Mouse (Mus musculus) midbrain, postnatal 0 days (tissue): ENCODE data around the gene Rab36. TPM values are rescaled to one million over a fixed set of nuclear protein-coding genes. Genes with fewer than 3 reads are reported as not detected.

Source experiments
- ATAC-seq: fragments of 200-750 bp; cut with Nextera tagmentation; 2 replicates; pipeline ENCODE4 v1.8.0; 2017; ENCODE audit warnings: moderate number of reproducible peaks, mild to moderate bottlenecking, moderate TSS enrichment, moderate library complexity; ENCODE audit not compliant: low FRiP score
- DNase-seq: peaks from one replicate; pipeline ENCODE4 v3.0.0-alpha.2; 2015; ENCODE audit warnings: low spot score
- H3K27ac ChIP-seq: fragments of 300-500 bp; sonication (generic); 2 replicates; pipeline ENCODE4 v1.5.1; 2014; ENCODE audit warnings: low read depth, mild to moderate bottlenecking, low read length, mixed read lengths
- H3K27me3 ChIP-seq: fragments of 300-500 bp; sonication (generic); 2 replicates; pipeline ENCODE4 v1.6.1; 2014; ENCODE audit warnings: low read length, control low read depth, mixed read lengths; ENCODE audit not compliant: insufficient read depth
- H3K36me3 ChIP-seq: fragments of 300-500 bp; sonication (generic); 2 replicates; pipeline ENCODE4 v1.6.1; 2014; ENCODE audit warnings: low read length, control low read depth, mixed read lengths; ENCODE audit not compliant: insufficient read depth
- H3K4me1 ChIP-seq: fragments of 300-500 bp; sonication (generic); 2 replicates; pipeline ENCODE4 v1.6.1; 2014; ENCODE audit warnings: mild to moderate bottlenecking, control low read depth, antibody characterized with exemption, low read length, mixed read lengths; ENCODE audit not compliant: insufficient read depth
- H3K4me2 ChIP-seq: fragments of 300-500 bp; sonication (generic); 2 replicates; pipeline ENCODE4 v1.6.1; 2014; ENCODE audit warnings: low read depth, mild to moderate bottlenecking, low read length, mixed read lengths; ENCODE audit not compliant: poor library complexity, severe bottlenecking
- H3K4me3 ChIP-seq: fragments of 300-500 bp; sonication (generic); 2 replicates; pipeline ENCODE4 v1.5.1; 2014; ENCODE audit warnings: low read depth, mild to moderate bottlenecking, low read length, moderate library complexity
- H3K9ac ChIP-seq: fragments of 300-500 bp; sonication (generic); replicated peaks from 2 replicates; pipeline ENCODE4 v1.6.1; 2014; ENCODE audit warnings: mild to moderate bottlenecking, low read length, moderate library complexity, mixed read lengths; ENCODE audit not compliant: poor library complexity, severe bottlenecking
- H3K9me3 ChIP-seq: fragments of 300-500 bp; sonication (generic); 2 replicates; pipeline ENCODE4 v1.6.1; 2016; ENCODE audit warnings: low read length, control low read depth
- CTCF ChIP-seq: IDR thresholded peaks from 2 replicates; pipeline ENCODE4 v1.5.1; 2016; ENCODE audit warnings: antibody characterized with exemption, mild to moderate bottlenecking
- WGBS: fragments of 180-500 bp; shearing (Covaris S2); extraction: QIAGEN DNeasy Blood & Tissue Kit; methylation state at CpG from one replicate; pipeline ENCODE4 v1.1.7; 2014; 5-methylcytosine and 5-hydroxymethylcytosine counted together
- polyA plus RNA-seq: library from polyadenylated mRNA; unstranded; fragments of >200 nt; fragmentation: Nextera tagmentation; extraction: Ambion mirVana; gene quantifications from 2 replicates; pipeline ENCODE4 v1.2.1, GENCODE M21; 2015
- total RNA-seq: library from RNA; depleted of rRNA; stranded (reverse); fragments of >200 nt; gene quantifications from 2 replicates; pipeline ENCODE4 v1.2.3, GENCODE M21; 2014

The Rab36 gene
- total and polyA plus RNA-seq, 2 experiments from 2014 or later: 15.5 to 30.9 TPM

DNA sequence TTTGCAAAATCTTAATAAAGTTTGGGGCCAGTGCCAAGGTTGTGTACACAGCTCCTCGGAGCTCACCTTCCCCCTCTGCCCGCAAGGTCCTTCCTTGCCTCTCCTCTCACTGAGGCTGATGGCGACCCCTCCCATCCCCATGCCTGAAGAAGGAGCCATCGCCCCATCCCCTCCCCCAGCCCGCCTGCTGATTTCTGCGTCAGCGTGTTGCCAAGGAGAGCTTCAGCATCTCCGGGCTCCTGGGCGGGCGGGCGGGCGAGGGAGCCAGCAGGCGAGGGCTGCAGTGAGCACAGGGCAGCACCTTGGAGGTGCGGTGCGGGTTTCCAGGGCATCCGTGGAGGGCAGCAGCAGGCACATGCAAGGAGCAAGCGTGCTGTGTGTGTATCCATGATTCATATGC is 41.5 kb upstream of the Rab36 start:
- TF ChIP-seq CTCF: no peak
- no peaks in the 10 kb centered on the region for H3K27me3 ChIP-seq
- H3K36me3 ChIP-seq: peaks cover 30% of the 10 kb centered on the region
- no peaks in the 10 kb centered on the region for H3K9me3 ChIP-seq
- H3K27ac ChIP-seq: no peak overlapping the region
- DNase-seq: peak; percentile 53
- peak; percentile 25; the same call in 1 of the 2 replicates for ATAC-seq
- peak overlapping the region; percentile 33 for H3K4me2 ChIP-seq
- WGBS: 2% methylated on average over 15 of the region's 17 CpGs
- no peak overlapping the region for H3K9ac ChIP-seq
- H3K4me1 ChIP-seq: peaks cover 9% of the 10 kb centered on the region; the same call in 1 of the 2 replicates
- H3K4me3 ChIP-seq: no peak overlapping the region

DNA sequence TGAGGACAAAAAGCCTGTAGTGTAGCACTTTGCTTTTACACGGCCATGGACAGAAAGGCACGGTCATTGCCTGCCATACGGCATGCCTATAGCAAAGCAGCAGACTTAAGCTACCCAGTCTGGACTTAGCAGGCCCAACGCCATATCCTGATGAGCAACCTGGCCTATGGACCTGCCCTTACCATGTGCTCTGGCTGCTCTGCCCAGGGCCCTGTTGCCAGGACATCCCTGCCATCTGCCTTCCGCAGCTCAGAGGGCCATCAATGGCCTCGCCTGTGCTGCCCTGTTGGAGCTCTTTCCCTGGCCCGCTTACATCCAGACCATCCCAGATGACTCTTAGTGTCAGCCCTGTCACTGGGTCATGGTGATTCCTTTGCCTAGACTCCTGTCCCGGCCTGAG is 35.5 kb upstream of the Rab36 start:
- Histone ChIP-seq H3K4me2 (no peak overlapping the region), H3K4me1 (peaks cover 7% of the 10 kb centered on the region; the same call in 1 of the 2 replicates), H3K4me3 (no peak overlapping the region), H3K27me3 (no peaks in the 10 kb centered on the region), H3K36me3 (peaks cover 15% of the 10 kb centered on the region; the same call in 1 of the 2 replicates), H3K9me3 (no peaks in the 10 kb centered on the region), H3K27ac (no peak overlapping the region), H3K9ac (no peak overlapping the region)
- DNase-seq: no peak
- no peak for ATAC-seq
- no peak for TF ChIP-seq CTCF
- 94% methylated on average over 8 of the region's 8 CpGs for WGBS

DNA sequence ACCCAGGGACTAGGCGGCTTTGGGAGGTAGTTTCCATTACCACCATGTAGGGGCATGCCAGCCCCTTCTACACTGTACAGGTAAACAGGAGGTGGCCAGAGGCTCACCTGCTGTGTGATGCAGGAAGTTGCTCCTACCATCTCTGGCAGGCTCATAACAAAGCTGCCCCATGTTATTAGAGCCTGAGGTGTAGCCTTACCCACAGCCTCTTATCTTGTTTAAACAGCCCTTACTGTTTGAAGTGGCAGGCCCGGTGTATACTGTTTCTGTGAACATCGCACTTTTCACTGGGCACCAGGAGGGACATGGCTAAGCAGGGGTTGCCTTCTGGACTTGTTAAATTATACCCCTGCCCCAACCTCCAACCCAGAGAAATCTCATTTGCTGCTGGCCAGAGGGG is 32.8 kb upstream of the Rab36 start:
- Histone ChIP-seq H3K27me3 (no peaks in the 10 kb centered on the region), H3K4me3 (no peak overlapping the region), H3K9me3 (no peaks in the 10 kb centered on the region), H3K27ac (no peak overlapping the region), H3K4me2 (no peak overlapping the region), H3K9ac (no peak overlapping the region), H3K4me1 (peaks cover 16% of the 10 kb centered on the region; the same call in 1 of the 2 replicates), H3K36me3 (peaks cover 7% of the 10 kb centered on the region; the same call in 1 of the 2 replicates)
- WGBS: 81% methylated on average over 3 of the region's 3 CpGs
- DNase-seq (no peak), ATAC-seq (no peak)
- TF ChIP-seq CTCF: no peak

GRCm38 (mm10) chr10:75006889-75007662 is 29.8 kb upstream of the Rab36 start:
- WGBS: 44% methylated on average over 8 of the region's 8 CpGs
- Histone ChIP-seq H3K4me2 (no peak overlapping the region), H3K4me1 (peaks cover 16% of the 10 kb centered on the region; the same call in 1 of the 2 replicates), H3K36me3 (peaks cover 6% of the 10 kb centered on the region; the same call in 1 of the 2 replicates), H3K27ac (peak overlapping the region; percentile 4; the same call in 1 of the 2 replicates), H3K9ac (no peak overlapping the region; the same call in 1 of the 2 replicates), H3K4me3 (no peak overlapping the region), H3K27me3 (no peaks in the 10 kb centered on the region), H3K9me3 (no peaks in the 10 kb centered on the region)
- no peak for TF ChIP-seq CTCF
- no peak; the same call in 1 of the 2 replicates for ATAC-seq
- no peak for DNase-seq

DNA sequence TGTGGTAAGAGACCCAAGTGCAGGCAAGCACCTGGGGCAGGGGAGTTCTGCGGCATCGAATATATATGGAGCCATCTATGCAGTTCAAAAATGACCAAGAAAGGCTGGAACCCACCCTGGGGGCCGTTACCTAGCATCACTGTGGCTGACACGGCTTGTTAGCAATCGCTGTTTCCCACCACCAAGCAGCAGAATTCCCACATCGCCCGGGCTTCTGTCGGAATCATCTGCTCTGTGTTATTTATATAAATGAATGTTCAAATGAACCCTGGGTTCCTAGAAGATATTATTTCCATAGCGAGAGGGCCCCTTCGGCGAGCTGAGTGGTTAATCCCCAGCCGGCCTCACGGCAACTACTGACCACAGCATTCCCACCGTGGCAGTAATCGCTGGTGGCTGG is 26.2 kb upstream of the Rab36 start:
- DNase-seq (no peak), ATAC-seq (no peak)
- H3K4me1 ChIP-seq: peaks cover 16% of the 10 kb centered on the region; the same call in 1 of the 2 replicates
- 65% methylated on average over 15 of the region's 15 CpGs for WGBS
- peaks cover 15% of the 10 kb centered on the region for H3K36me3 ChIP-seq
- no peak overlapping the region for H3K27ac ChIP-seq
- H3K4me3 ChIP-seq: no peak overlapping the region
- no peak for TF ChIP-seq CTCF
- H3K27me3 ChIP-seq: no peaks in the 10 kb centered on the region
- no peak overlapping the region for H3K4me2 ChIP-seq
- no peak overlapping the region for H3K9ac ChIP-seq
- no peaks in the 10 kb centered on the region for H3K9me3 ChIP-seq

DNA sequence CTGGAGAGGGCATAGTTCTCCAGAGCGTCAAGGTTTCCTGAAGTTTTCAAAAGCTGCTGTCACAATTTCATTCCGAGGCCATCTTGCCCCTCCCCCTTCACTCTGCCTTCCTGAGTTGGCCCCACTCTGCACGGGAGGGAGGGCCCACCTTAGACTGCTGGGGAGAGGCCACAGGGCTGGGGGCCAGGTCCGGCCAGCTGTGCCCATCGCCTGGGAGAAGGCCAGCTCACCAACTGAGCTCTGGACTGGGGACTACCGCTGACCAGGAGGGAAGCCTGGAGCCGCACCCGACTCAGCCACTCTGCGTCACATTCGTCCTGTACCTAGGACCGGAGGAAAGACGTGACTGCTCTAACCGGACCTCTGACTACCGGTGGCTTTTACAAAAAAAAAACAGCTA is 21.4 kb upstream of the Rab36 start:
- WGBS: 74% methylated on average over 14 of the region's 14 CpGs

More for the DNA sequence above, 21.4 kb upstream of the Rab36 start:
- no peaks in the 10 kb centered on the region for H3K4me1 ChIP-seq
- no peak overlapping the region for H3K4me3 ChIP-seq
- DNase-seq: no peak
- ATAC-seq: no peak
- peaks cover 20% of the 10 kb centered on the region for H3K36me3 ChIP-seq
- H3K27me3 ChIP-seq: no peaks in the 10 kb centered on the region
- no peaks in the 10 kb centered on the region for H3K9me3 ChIP-seq
- TF ChIP-seq CTCF: no peak
- H3K9ac ChIP-seq: no peak overlapping the region
- H3K27ac ChIP-seq: no peak overlapping the region
- no peak overlapping the region for H3K4me2 ChIP-seq
